Mouse (Mus musculus): ENCODE results near the gene Arl5a. TPM values are rescaled to one million over a fixed set of nuclear protein-coding genes. Genes with fewer than 3 reads are reported as not detected.

Gene Arl5a
- total RNA-seq (2023): 35.7 TPM

GRCm38 (mm10) chr2:52424747-52425522, at the start of gene Arl5a:
Gene Arl5a, minus strand, starts transcription at chr2:52424901.

GRCm38 (mm10) chr2:52378448-52378804, 46.3 kb downstream of the Arl5a start, which contains the start of gene Neb:
Gene Neb, minus strand, starts transcription at chr2:52378474.

Other genes with a start within 250 kb of the Arl5a start
- 3.8 TPM for gene Neb, start 46.4 kb downstream of the Arl5a start, total RNA-seq (2023)